Mouse (Mus musculus) G1E (cell line): ENCODE measurements at regions not wholly inside any gene's neighbourhood (a gene's known extent, or its start where the extent isn't known, plus 50 kb on each side); places are given as distances from the start of the nearest gene placed in this dataset.

Experiments used
- CTCF ChIP-seq: IDR thresholded peaks from 2 replicates; pipeline ENCODE4 v1.5.1; 2012; ENCODE audit warnings: low read depth, low read length, inconsistent platforms, mixed read lengths
- GATA1 ChIP-seq: IDR thresholded peaks from 2 replicates; pipeline ENCODE4 v1.6.1; 2012; ENCODE audit warnings: borderline replicate concordance, low read length, inconsistent platforms, mixed read lengths
- POLR2AphosphoS5 ChIP-seq: IDR thresholded peaks from 2 replicates; pipeline ENCODE4 v1.6.1; 2012; ENCODE audit warnings: low read depth, low read length, inconsistent platforms; ENCODE audit not compliant: insufficient replicate concordance
- TAL1 ChIP-seq: conservative IDR thresholded peaks from 2 replicates; pipeline ENCODE4 v1.6.1; 2012; ENCODE audit warnings: low read depth, low read length, inconsistent platforms, mixed read lengths

- TF ChIP-seq TAL1: no peak
- TF ChIP-seq CTCF: no peak
- TF ChIP-seq GATA1: no peak
- TF ChIP-seq POLR2AphosphoS5: no peak
These were observed 228.4 kb upstream of the Ldb2 start for GRCm38 (mm10) chr5:45027876-45028275.
